Mouse (Mus musculus) midbrain, embryonic 11.5 days (tissue): ENCODE data around the gene Urod. TPM values are rescaled to one million over a fixed set of nuclear protein-coding genes. Genes with fewer than 3 reads are reported as not detected.
A peak's percentile ranks its signal among the peaks of the same experiment; 100 is the strongest.

ENCODE experiments used
- ATAC-seq: fragments of 200-750 bp; cut with Nextera tagmentation; 2 replicates; pipeline ENCODE4 v1.8.0; 2017; ENCODE audit warnings: moderate TSS enrichment, moderate library complexity; ENCODE audit not compliant: low FRiP score
- DNase-seq: peaks from one replicate; pipeline ENCODE4 v3.0.0; 2015; ENCODE audit warnings: low spot score; ENCODE audit errors: missing footprints
- H3K27ac ChIP-seq: fragments of 300-500 bp; sonication (generic); 2 replicates; pipeline ENCODE4 v1.5.1; 2014; ENCODE audit warnings: low read depth, low read length
- H3K27me3 ChIP-seq: fragments of 300-500 bp; sonication (generic); 2 replicates; pipeline ENCODE4 v1.6.1; 2014; ENCODE audit warnings: mild to moderate bottlenecking, low read length, moderate library complexity, mixed read lengths; ENCODE audit not compliant: control insufficient read depth, insufficient read depth
- H3K36me3 ChIP-seq: fragments of 300-500 bp; sonication (generic); 2 replicates; pipeline ENCODE4 v1.6.1; 2014; ENCODE audit warnings: mild to moderate bottlenecking, low read length, moderate library complexity, mixed read lengths; ENCODE audit not compliant: control insufficient read depth, insufficient read depth
- H3K4me1 ChIP-seq: fragments of 300-500 bp; sonication (generic); 2 replicates; pipeline ENCODE4 v1.6.1; 2014; ENCODE audit warnings: low read length; ENCODE audit not compliant: control insufficient read depth, insufficient read depth
- H3K4me2 ChIP-seq: fragments of 300-500 bp; sonication (generic); 2 replicates; pipeline ENCODE4 v1.6.1; 2014; ENCODE audit warnings: mild to moderate bottlenecking, moderate library complexity
- H3K4me3 ChIP-seq: fragments of 300-500 bp; sonication (generic); 2 replicates; pipeline ENCODE4 v1.5.1; 2014; ENCODE audit warnings: low read depth, low read length
- H3K9ac ChIP-seq: fragments of 300-500 bp; sonication (generic); 2 replicates; pipeline ENCODE4 v1.6.1; 2014; ENCODE audit warnings: low read length
- H3K9me3 ChIP-seq: fragments of 300-500 bp; sonication (generic); 2 replicates; pipeline ENCODE4 v1.6.1; 2016; ENCODE audit warnings: low read length; ENCODE audit not compliant: control insufficient read depth
- WGBS: fragments of 180-500 bp; shearing (Covaris S2); extraction: QIAGEN DNeasy Blood & Tissue Kit; methylation state at CpG from one replicate; pipeline ENCODE4 v1.1.7; 2014; 5-methylcytosine and 5-hydroxymethylcytosine counted together
- polyA plus RNA-seq: library from polyadenylated mRNA; unstranded; fragments of >200 nt; fragmentation: Nextera tagmentation; extraction: Ambion mirVana; gene quantifications from 2 replicates; pipeline ENCODE4 v1.2.1, GENCODE M21; 2014

Urod gene
- polyA plus RNA-seq, 1 experiment from 2014 or later, result 85.2 TPM

- H3K4me1 ChIP-seq, result no peaks in the 10 kb centered on the region
- H3K4me2 ChIP-seq, result no peak overlapping the region
- WGBS, result 76% methylated on average over 2 of the region's 2 CpGs
- DNase-seq, result no peak
- H3K36me3 ChIP-seq, result peaks cover 11% of the 10 kb centered on the region; the same call in 1 of the 2 replicates
- no peaks in the 10 kb centered on the region for H3K27me3 ChIP-seq
- H3K27ac ChIP-seq, result no peak overlapping the region
- no peak overlapping the region for H3K9ac ChIP-seq
- no peak overlapping the region for H3K4me3 ChIP-seq
- H3K9me3 ChIP-seq, result no peaks in the 10 kb centered on the region
- no peak for ATAC-seq
These were observed 17.7 kb downstream of the Urod start for GRCm38 (mm10) chr4:116976503-116976902.

- H3K27me3 ChIP-seq, result no peaks in the 10 kb centered on the region
- no peaks in the 10 kb centered on the region for H3K36me3 ChIP-seq
- ATAC-seq (no peak), DNase-seq (no peak)
- no peak overlapping the region for H3K4me3 ChIP-seq
- H3K9me3 ChIP-seq, result no peaks in the 10 kb centered on the region
- 93% methylated on average over 7 of the region's 7 CpGs for WGBS
- H3K4me1 ChIP-seq, result no peaks in the 10 kb centered on the region
- no peak overlapping the region for H3K9ac ChIP-seq
- H3K27ac ChIP-seq, result no peak overlapping the region
- no peak overlapping the region for H3K4me2 ChIP-seq
These were observed 39.3 kb downstream of the Urod start for GRCm38 (mm10) chr4:116954951-116955350.

GRCm38 (mm10) chr4:116951642-116952041, 42.6 kb downstream of the Urod start:
- Histone ChIP-seq H3K9ac (no peak overlapping the region), H3K36me3 (no peaks in the 10 kb centered on the region), H3K4me1 (no peaks in the 10 kb centered on the region), H3K4me2 (no peak overlapping the region), H3K4me3 (no peak overlapping the region), H3K27me3 (no peaks in the 10 kb centered on the region), H3K9me3 (no peaks in the 10 kb centered on the region), H3K27ac (no peak overlapping the region)
- DNase-seq (no peak), ATAC-seq (no peak)
- 55% methylated on average over 1 of the region's 1 CpGs for WGBS

- Histone ChIP-seq H3K36me3 (no peaks in the 10 kb centered on the region; the same call in 1 of the 2 replicates), H3K27ac (no peak overlapping the region), H3K9ac (no peak overlapping the region), H3K4me2 (no peak overlapping the region), H3K9me3 (no peaks in the 10 kb centered on the region), H3K4me1 (peaks cover 5% of the 10 kb centered on the region; the same call in 1 of the 2 replicates), H3K4me3 (no peak overlapping the region), H3K27me3 (no peaks in the 10 kb centered on the region)
- DNase-seq, result peak; percentile 86
- peak; percentile 64; the same call in 1 of the 2 replicates for ATAC-seq
- WGBS, result 39% methylated on average over 5 of the region's 5 CpGs
These were observed 50.2 kb downstream of the Urod start for GRCm38 (mm10) chr4:116944055-116944454.

GRCm38 (mm10) chr4:116942695-116943094, 51.5 kb downstream of the Urod start:
- Histone ChIP-seq H3K4me3 (no peak overlapping the region), H3K27ac (no peak overlapping the region; the same call in 1 of the 2 replicates), H3K36me3 (no peaks in the 10 kb centered on the region; the same call in 1 of the 2 replicates), H3K9ac (no peak overlapping the region), H3K9me3 (no peaks in the 10 kb centered on the region), H3K4me2 (no peak overlapping the region), H3K27me3 (no peaks in the 10 kb centered on the region), H3K4me1 (peaks cover 5% of the 10 kb centered on the region; the same call in 1 of the 2 replicates)
- WGBS, result 52% methylated on average over 2 of the region's 2 CpGs
- ATAC-seq (peak; percentile 66), DNase-seq (peak; percentile 75)

Other genes starting within 250 kb of the Urod start
- 33.7 and 34.1 TPM in 2 replicates for gene Toe1, start 186.8 kb downstream of the Urod start, polyA plus RNA-seq
- 13.9 and 18.2 TPM in 2 replicates for gene Mutyh, start 186.7 kb downstream of the Urod start, polyA plus RNA-seq
- 0.51 and 0.81 TPM in 2 replicates for gene Hpdl, start 172.7 kb downstream of the Urod start, polyA plus RNA-seq
- gene Zswim5, start 117.0 kb downstream of the Urod start, polyA plus RNA-seq, result 8.7 and 10.1 TPM in 2 replicates
- gene Hectd3, start 904 bp upstream of the Urod start, polyA plus RNA-seq, result 7.6 and 9.4 TPM in 2 replicates
- gene Eif2b3, start 25.0 kb upstream of the Urod start, polyA plus RNA-seq, result 43.0 and 49.4 TPM in 2 replicates
- 3.6 and 5.0 TPM in 2 replicates for gene Ptch2, start 101.7 kb upstream of the Urod start, polyA plus RNA-seq
- 2.7 and 3.8 TPM in 2 replicates for gene Btbd19, start 131.3 kb upstream of the Urod start, polyA plus RNA-seq
- gene Tctex1d4, start 132.4 kb upstream of the Urod start, polyA plus RNA-seq, result not detected in 2 replicates
- 28.0 and 32.8 TPM in 2 replicates for gene Plk3, start 139.6 kb upstream of the Urod start, polyA plus RNA-seq
- gene Rps8, start 161.8 kb upstream of the Urod start, polyA plus RNA-seq, result 780 and 794 TPM in 2 replicates
- 103 and 104 TPM in 2 replicates for gene Kif2c, start 188.2 kb upstream of the Urod start, polyA plus RNA-seq